Mouse (Mus musculus) bone marrow macrophage, adult 2 months (primary cell): ENCODE data around the gene Slc25a48.

Experiments used
- CTCF ChIP-seq: IDR thresholded peaks from 2 replicates; pipeline ENCODE4 v1.5.1; 2012; ENCODE audit warnings: low read depth, mild to moderate bottlenecking, low read length, moderate library complexity
- POLR2A ChIP-seq: IDR thresholded peaks from 2 replicates; pipeline ENCODE4 v1.6.1; 2012; ENCODE audit warnings: mild to moderate bottlenecking, low read depth, low read length, borderline replicate concordance

- TF ChIP-seq POLR2A = no peak
- TF ChIP-seq CTCF = no peak
These were observed 5.3 kb downstream of the Slc25a48 start for GRCm38 (mm10) chr13:56443411-56443810.
